Mouse (Mus musculus) bone marrow, adult 2 months (tissue): ENCODE data around the gene Zdhhc19.

Experiments used
- CTCF ChIP-seq: fragments of 200-500 bp; IDR thresholded peaks from 2 replicates; pipeline ENCODE4 v1.5.1; 2011; ENCODE audit warnings: low read length, control low read depth; ENCODE audit not compliant: control insufficient read depth, insufficient read depth
- POLR2A ChIP-seq: fragments of 200-500 bp; IDR thresholded peaks from 2 replicates; pipeline ENCODE4 v1.6.1; 2011; ENCODE audit warnings: low read depth, mild to moderate bottlenecking, control low read depth, low read length, borderline replicate concordance; ENCODE audit not compliant: control insufficient read depth

GRCm38 (mm10) chr16:32472276-32473015 lies 23.6 kb upstream of the Zdhhc19 start:
- TF ChIP-seq POLR2A (no peak), CTCF (no peak)
